Mouse (Mus musculus): ENCODE data around the gene Mtch1. TPM values are rescaled to one million over a fixed set of nuclear protein-coding genes. Genes with fewer than 3 reads are reported as not detected.

Mtch1 gene
- total and polyA plus RNA-seq, 3 experiments, result 143 to 233 (median 147) TPM

- TF ChIP-seq EP300 (IDR thresholded peaks at IDR 0.05; ENCODE audit: low read depth in 1 of 2, low read length in 2 of 2), result no peak
- no peak for TF ChIP-seq USF2 (IDR thresholded peaks at IDR 0.05; ENCODE audit: borderline replicate concordance in 1 of 2, insufficient read depth in 1 of 2, low read depth in 1 of 2, low read length in 2 of 2)
- TF ChIP-seq KAT2A (conservative IDR thresholded peaks at IDR 0.05; ENCODE audit: low read depth, low read length), result no peak
- no peak for TF ChIP-seq MAFK (IDR thresholded peaks at IDR 0.05; ENCODE audit: borderline replicate concordance, low read depth, low read length)
- TF ChIP-seq ZKSCAN1 (IDR thresholded peaks at IDR 0.05; ENCODE audit: low read depth, low read length), result no peak
- no peak for TF ChIP-seq JUND (IDR thresholded peaks at IDR 0.05; ENCODE audit: low read depth, low read length)
- no peak for TF ChIP-seq MYC (IDR thresholded peaks at IDR 0.05; ENCODE audit: low read depth, low read length)
- no peak for TF ChIP-seq CTCF (IDR thresholded peaks at IDR 0.05 in 2 of 3, conservative IDR thresholded peaks at IDR 0.05 in 1 of 3; ENCODE audit: control insufficient read depth in 1 of 3, insufficient read depth in 1 of 3, low read depth in 2 of 3, low read length in 3 of 3, poor library complexity in 1 of 3, severe bottlenecking in 1 of 3)
- no peak for TF ChIP-seq ETS1 (IDR thresholded peaks at IDR 0.05; ENCODE audit: low read depth, low read length)
- no peak for TF ChIP-seq GABPA (IDR thresholded peaks at IDR 0.05; ENCODE audit: low read depth, low read length)
- no peak for TF ChIP-seq POLR2A (IDR thresholded peaks at IDR 0.05; ENCODE audit: control insufficient read depth in 1 of 2, insufficient read depth in 1 of 2, low read depth in 1 of 2, low read length in 2 of 2, poor library complexity in 1 of 2)
- TF ChIP-seq CHD1 (IDR thresholded peaks at IDR 0.05; ENCODE audit: low read depth, low read length), result no peak
- no peak for TF ChIP-seq ZNF384 (IDR thresholded peaks at IDR 0.05; ENCODE audit: low read depth, low read length)
- TF ChIP-seq TBP (IDR thresholded peaks at IDR 0.05; ENCODE audit: low read depth, low read length), result no peak
- Histone ChIP-seq H3K4me1 (ENCODE audit: control insufficient read depth in 1 of 2, insufficient read depth in 2 of 2, low read length in 2 of 2) (no peaks in the 10 kb centered on the region), H3K9ac (ENCODE audit: control insufficient read depth, low read depth, low read length, poor library complexity, severe bottlenecking) (no peak overlapping the region), H3K79me2 (ENCODE audit: control insufficient read depth, insufficient read depth, low read length, poor library complexity) (no peaks in the 10 kb centered on the region), H3K36me3 (ENCODE audit: control insufficient read depth in 1 of 2, insufficient read depth in 2 of 2, low read length in 2 of 2) (no peaks in the 10 kb centered on the region), H3K27me3 (ENCODE audit: control insufficient read depth in 1 of 2, insufficient read depth in 2 of 2, low read length in 2 of 2) (no peaks in the 10 kb centered on the region), H3K4me3 (ENCODE audit: control insufficient read depth in 1 of 2, insufficient read depth in 1 of 2, low read depth in 2 of 2, low read length in 2 of 2) (no peak overlapping the region), H3K9me3 (replicated peaks; ENCODE audit: insufficient read depth, low read length) (no peaks in the 10 kb centered on the region), H3K27ac (ENCODE audit: control insufficient read depth, low read depth, low read length) (no peak overlapping the region)
- no peak for DNase-seq (ENCODE audit: low read depth, low spot score)
Observed at GRCm38 (mm10) chr17:29368726-29369125, 21.0 kb upstream of the Mtch1 start.

- no peaks in the 10 kb centered on the region for H3K27me3 ChIP-seq (ENCODE audit: control insufficient read depth in 1 of 2, insufficient read depth in 2 of 2, low read length in 2 of 2)
- H3K27ac ChIP-seq (ENCODE audit: control insufficient read depth, low read depth, low read length), result no peak overlapping the region
- no peaks in the 10 kb centered on the region for H3K9me3 ChIP-seq (replicated peaks; ENCODE audit: insufficient read depth, low read length)
- no peak overlapping the region for H3K4me3 ChIP-seq (ENCODE audit: control insufficient read depth in 1 of 2, insufficient read depth in 1 of 2, low read depth in 2 of 2, low read length in 2 of 2)
- no peaks in the 10 kb centered on the region for H3K79me2 ChIP-seq (ENCODE audit: control insufficient read depth, insufficient read depth, low read length, poor library complexity)
- no peak overlapping the region for H3K9ac ChIP-seq (ENCODE audit: control insufficient read depth, low read depth, low read length, poor library complexity, severe bottlenecking)
- no peak for DNase-seq (ENCODE audit: low read depth, low spot score)
- TF ChIP-seq USF1 (IDR thresholded peaks at IDR 0.05; ENCODE audit: low read depth, low read length) (no peak), NELFE (IDR thresholded peaks at IDR 0.05; ENCODE audit: low read depth, low read length) (no peak), RCOR1 (IDR thresholded peaks at IDR 0.05; ENCODE audit: low read depth, low read length) (no peak), CTCF (IDR thresholded peaks at IDR 0.05 in 2 of 3, conservative IDR thresholded peaks at IDR 0.05 in 1 of 3; ENCODE audit: control insufficient read depth in 1 of 3, insufficient read depth in 1 of 3, low read depth in 2 of 3, low read length in 3 of 3, poor library complexity in 1 of 3, severe bottlenecking in 1 of 3) (no peak), MXI1 (IDR thresholded peaks at IDR 0.05; ENCODE audit: low read depth, low read length) (no peak), POLR2AphosphoS2 (IDR thresholded peaks at IDR 0.05; ENCODE audit: low read length) (no peak), CHD2 (IDR thresholded peaks at IDR 0.05; ENCODE audit: low read length) (no peak), ZC3H11A (IDR thresholded peaks at IDR 0.05; ENCODE audit: low read depth, low read length) (no peak), MAX (IDR thresholded peaks at IDR 0.05; ENCODE audit: low read length) (no peak), POLR2AphosphoS5 (IDR thresholded peaks at IDR 0.05; ENCODE audit: borderline replicate concordance, low read depth, low read length) (no peak), SIN3A (IDR thresholded peaks at IDR 0.05; ENCODE audit: low read length) (no peak), UBTF (IDR thresholded peaks at IDR 0.05; ENCODE audit: borderline replicate concordance, insufficient read depth, low read depth, low read length) (no peak), NRF1 (IDR thresholded peaks at IDR 0.05; ENCODE audit: insufficient read depth, low read depth, low read length, poor library complexity, severe bottlenecking) (no peak), MYB (IDR thresholded peaks at IDR 0.05; ENCODE audit: low read depth, low read length) (no peak), ZMIZ1 (IDR thresholded peaks at IDR 0.05; ENCODE audit: low read depth, low read length) (no peak), MYC (IDR thresholded peaks at IDR 0.05; ENCODE audit: low read depth, low read length) (no peak), MAFK (IDR thresholded peaks at IDR 0.05; ENCODE audit: borderline replicate concordance, low read depth, low read length) (no peak), ZNF384 (IDR thresholded peaks at IDR 0.05; ENCODE audit: low read depth, low read length) (no peak), GABPA (IDR thresholded peaks at IDR 0.05; ENCODE audit: low read depth, low read length) (no peak), GATA1 (IDR thresholded peaks at IDR 0.05; ENCODE audit: low read depth, low read length) (no peak)
- H3K36me3 ChIP-seq (ENCODE audit: control insufficient read depth in 1 of 2, insufficient read depth in 2 of 2, low read length in 2 of 2), result peaks cover 0 to 9% of the 10 kb centered on the region in 2 experiments; a peak in 2 of 4 replicates
- H3K4me1 ChIP-seq (ENCODE audit: control insufficient read depth in 1 of 2, insufficient read depth in 2 of 2, low read length in 2 of 2), result peaks cover 0 to 10% of the 10 kb centered on the region in 2 experiments; a peak in 2 of 4 replicates
Observed at GRCm38 (mm10) chr17:29365105-29365621, 17.4 kb upstream of the Mtch1 start.
